Mouse (Mus musculus) stomach, embryonic 14.5 days (tissue): Measurements from ENCODE around the gene Dscam. TPM values are rescaled to one million over a fixed set of nuclear protein-coding genes. Genes with fewer than 3 reads are reported as not detected.

ENCODE experiments used
- ATAC-seq: fragments of 200-750 bp; cut with Nextera tagmentation; 2 replicates; pipeline ENCODE4 v1.8.0; 2017; ENCODE audit warnings: low read depth, moderate TSS enrichment; ENCODE audit not compliant: insufficient number of reproducible peaks, insufficient read depth, low FRiP score
- H3K27ac ChIP-seq: fragments of 300-500 bp; sonication (generic); 2 replicates; pipeline ENCODE4 v1.5.1; 2014; ENCODE audit warnings: mild to moderate bottlenecking, low read length, moderate library complexity, mixed read lengths
- H3K27me3 ChIP-seq: fragments of 300-500 bp; sonication (generic); 2 replicates; pipeline ENCODE4 v1.6.1; 2014; ENCODE audit warnings: low read length, control low read depth, mixed read lengths; ENCODE audit not compliant: control insufficient read depth, insufficient read depth
- H3K36me3 ChIP-seq: fragments of 300-500 bp; sonication (generic); 2 replicates; pipeline ENCODE4 v1.6.1; 2014; ENCODE audit warnings: mild to moderate bottlenecking, control low read depth, low read length, moderate library complexity, mixed read lengths; ENCODE audit not compliant: control insufficient read depth, insufficient read depth
- H3K4me1 ChIP-seq: fragments of 300-500 bp; sonication (generic); 2 replicates; pipeline ENCODE4 v1.6.1; 2014; ENCODE audit warnings: low read length, control low read depth, mixed read lengths; ENCODE audit not compliant: control insufficient read depth, insufficient read depth
- H3K4me2 ChIP-seq: fragments of 300-500 bp; sonication (generic); replicated peaks from 2 replicates; pipeline ENCODE4 v1.6.1; 2014; ENCODE audit warnings: low read depth, low read length, control low read depth
- H3K4me3 ChIP-seq: fragments of 300-500 bp; sonication (generic); 2 replicates; pipeline ENCODE4 v1.5.1; 2014; ENCODE audit warnings: low read depth, low read length, control low read depth
- H3K9ac ChIP-seq: fragments of 300-500 bp; sonication (generic); replicated peaks from 2 replicates; pipeline ENCODE4 v1.6.1; 2014; ENCODE audit warnings: low read depth, mild to moderate bottlenecking, control low read depth, low read length, moderate library complexity, mixed read lengths
- H3K9me3 ChIP-seq: fragments of 300-500 bp; sonication (generic); 2 replicates; pipeline ENCODE4 v1.6.1; 2016; ENCODE audit warnings: low read depth, low read length, control low read depth; ENCODE audit not compliant: control insufficient read depth
- WGBS: fragments of 180-500 bp; shearing (Covaris S2); extraction: QIAGEN DNeasy Blood & Tissue Kit; methylation state at CpG from one replicate; pipeline ENCODE4 v1.1.7; 2014; 5-methylcytosine and 5-hydroxymethylcytosine counted together
- polyA plus RNA-seq: library from polyadenylated mRNA; unstranded; fragments of >200 nt; fragmentation: Nextera tagmentation; extraction: Ambion mirVana; gene quantifications from 2 replicates; pipeline ENCODE4 v1.2.1, GENCODE M21; 2014

Dscam gene
- polyA plus RNA-seq, 1 experiment from 2014 or later: 0.30 TPM

GRCm38 (mm10) chr16:96754971-96755504, 415.5 kb downstream of the Dscam start:
- WGBS: 85% methylated on average over 6 of the region's 6 CpGs
- H3K27ac ChIP-seq: no peak overlapping the region
- no peak overlapping the region for H3K9ac ChIP-seq
- no peak overlapping the region for H3K4me3 ChIP-seq
- H3K4me1 ChIP-seq: no peaks in the 10 kb centered on the region
- H3K9me3 ChIP-seq: no peaks in the 10 kb centered on the region
- no peaks in the 10 kb centered on the region for H3K36me3 ChIP-seq
- no peak overlapping the region for H3K4me2 ChIP-seq
- H3K27me3 ChIP-seq: no peaks in the 10 kb centered on the region
- no peak for ATAC-seq

DNA sequence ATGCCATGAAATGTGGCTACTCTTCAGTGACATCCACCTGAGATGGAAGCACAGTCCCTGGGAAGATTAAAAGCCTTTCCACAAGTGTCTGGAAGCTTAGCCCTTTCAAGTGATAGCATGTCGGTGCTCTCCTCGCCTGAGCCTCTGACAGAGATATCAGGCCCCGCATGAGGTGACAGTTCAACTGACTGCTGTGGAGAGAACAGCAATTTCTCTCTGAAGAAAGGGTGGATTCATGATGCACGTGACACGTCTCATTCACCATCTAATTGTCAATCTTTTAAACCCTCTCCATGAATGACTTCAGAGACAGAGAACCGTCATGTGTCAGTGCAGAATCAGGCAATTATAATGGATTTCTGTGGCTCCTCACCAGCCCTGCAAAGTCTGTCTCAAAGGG, 416.2 kb downstream of the Dscam start:
- no peak overlapping the region for H3K4me3 ChIP-seq
- WGBS: 50% methylated on average over 6 of the region's 6 CpGs
- H3K36me3 ChIP-seq: no peaks in the 10 kb centered on the region
- no peak overlapping the region for H3K9ac ChIP-seq
- H3K4me2 ChIP-seq: no peak overlapping the region
- H3K9me3 ChIP-seq: no peaks in the 10 kb centered on the region
- H3K4me1 ChIP-seq: no peaks in the 10 kb centered on the region
- H3K27me3 ChIP-seq: no peaks in the 10 kb centered on the region
- no peak overlapping the region for H3K27ac ChIP-seq
- ATAC-seq: no peak

DNA sequence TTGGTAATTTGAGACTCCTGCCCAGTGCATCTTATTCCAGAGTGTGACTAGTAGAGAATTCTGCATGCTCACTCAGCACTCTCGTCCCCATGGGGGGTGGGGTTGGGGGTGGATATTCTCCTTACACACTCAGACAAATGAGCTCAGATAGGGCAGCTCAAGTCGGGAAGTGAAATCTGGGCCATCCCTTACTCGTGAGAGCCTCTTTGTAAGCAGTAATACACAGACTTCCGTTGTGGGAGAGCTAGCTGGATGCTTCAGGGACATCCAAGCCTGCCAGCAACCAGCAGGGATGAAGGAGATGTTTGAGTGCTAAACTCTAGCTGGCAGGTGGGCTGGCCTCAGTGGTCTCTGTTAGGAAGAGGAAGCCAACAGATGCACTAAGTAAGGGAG, 416.8 kb downstream of the Dscam start:
- Histone ChIP-seq H3K36me3 (no peaks in the 10 kb centered on the region), H3K4me1 (no peaks in the 10 kb centered on the region), H3K27me3 (no peaks in the 10 kb centered on the region), H3K9ac (no peak overlapping the region), H3K27ac (no peak overlapping the region), H3K4me2 (no peak overlapping the region), H3K9me3 (no peaks in the 10 kb centered on the region), H3K4me3 (no peak overlapping the region)
- no peak for ATAC-seq
- 26% methylated on average over 4 of the region's 4 CpGs for WGBS

DNA sequence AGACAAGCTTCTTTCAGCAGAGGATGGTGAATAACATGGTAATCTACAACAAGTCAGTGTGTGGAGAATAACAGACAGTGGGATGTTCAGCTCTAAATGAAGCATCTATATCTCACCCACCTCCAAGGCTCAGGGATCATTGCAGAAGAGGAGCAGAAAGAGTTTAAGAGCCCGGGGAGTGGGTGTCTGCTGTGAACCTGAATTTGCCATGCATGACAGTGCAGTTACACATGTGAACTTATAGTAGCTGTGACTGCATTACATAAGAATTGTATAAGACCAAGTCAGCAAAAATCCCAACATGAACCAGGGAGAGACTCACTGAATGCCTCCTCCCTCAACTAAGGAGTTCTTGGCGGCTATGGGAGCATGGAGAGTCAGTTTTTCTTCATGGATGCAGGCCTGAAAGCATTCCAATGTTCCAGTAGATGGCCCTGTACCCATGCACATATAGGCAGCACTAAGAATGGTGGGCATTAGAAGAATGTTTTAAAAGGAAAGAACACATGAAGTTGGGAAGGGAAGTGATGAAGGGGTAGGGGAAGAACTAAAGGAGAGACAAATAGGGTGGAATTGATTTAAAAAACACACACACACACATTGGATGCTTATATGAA, 417.3 kb downstream of the Dscam start:
- Histone ChIP-seq H3K9me3 (no peaks in the 10 kb centered on the region), H3K27me3 (no peaks in the 10 kb centered on the region), H3K27ac (no peak overlapping the region), H3K4me1 (no peaks in the 10 kb centered on the region), H3K4me3 (no peak overlapping the region), H3K36me3 (no peaks in the 10 kb centered on the region), H3K4me2 (no peak overlapping the region), H3K9ac (no peak overlapping the region)
- no peak for ATAC-seq
- WGBS: 70% methylated on average over 2 of the region's 2 CpGs

DNA sequence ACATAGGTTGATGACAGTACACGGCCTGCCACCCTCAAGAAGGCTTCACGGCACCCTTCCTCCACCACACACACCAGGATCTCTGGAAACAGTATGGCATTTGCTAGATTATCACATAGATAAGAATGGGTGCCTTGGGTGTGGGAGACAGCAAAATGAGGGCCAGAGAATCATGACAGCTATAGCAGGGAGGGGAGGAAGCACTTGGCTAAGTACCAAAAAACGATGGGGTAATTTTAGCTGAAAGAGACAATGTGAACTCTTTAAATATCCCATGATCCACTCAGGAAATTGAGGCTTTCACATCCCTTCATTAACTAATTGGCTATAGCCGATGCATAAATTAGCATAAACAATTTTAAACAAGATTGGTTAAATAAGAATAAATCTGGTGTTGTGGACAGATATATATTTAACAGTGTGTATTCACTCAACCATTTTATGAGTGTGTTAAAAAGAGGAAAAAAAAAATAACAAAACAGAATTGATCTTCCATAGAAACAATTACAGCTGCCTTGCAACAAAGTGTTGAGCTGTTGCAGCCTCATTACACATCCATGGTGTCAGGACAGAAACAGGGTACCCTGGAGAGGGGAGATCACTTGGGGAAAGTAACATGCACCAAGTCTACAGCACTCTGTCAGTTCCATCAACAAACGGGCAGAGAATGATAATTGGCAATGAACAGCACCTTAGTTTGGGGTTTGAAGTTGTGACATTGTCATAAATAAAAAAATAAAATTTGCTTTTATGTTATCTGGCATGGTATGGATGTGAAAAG, 427.9 kb downstream of the Dscam start:
- no peak overlapping the region for H3K4me2 ChIP-seq
- WGBS: 84% methylated on average over 5 of the region's 5 CpGs
- H3K27ac ChIP-seq: no peak overlapping the region
- H3K4me1 ChIP-seq: no peaks in the 10 kb centered on the region
- no peaks in the 10 kb centered on the region for H3K27me3 ChIP-seq
- ATAC-seq: no peak
- no peak overlapping the region for H3K9ac ChIP-seq
- H3K9me3 ChIP-seq: no peaks in the 10 kb centered on the region
- H3K36me3 ChIP-seq: no peaks in the 10 kb centered on the region
- H3K4me3 ChIP-seq: no peak overlapping the region

GRCm38 (mm10) chr16:96741336-96741735, 429.2 kb downstream of the Dscam start:
- no peaks in the 10 kb centered on the region for H3K4me1 ChIP-seq
- H3K4me2 ChIP-seq: no peak overlapping the region
- H3K9ac ChIP-seq: no peak overlapping the region
- H3K27ac ChIP-seq: no peak overlapping the region
- H3K27me3 ChIP-seq: no peaks in the 10 kb centered on the region
- no peak overlapping the region for H3K4me3 ChIP-seq
- 89% methylated on average over 1 of the region's 1 CpGs for WGBS
- H3K9me3 ChIP-seq: no peaks in the 10 kb centered on the region
- H3K36me3 ChIP-seq: no peaks in the 10 kb centered on the region
- ATAC-seq: no peak

GRCm38 (mm10) chr16:96740073-96741055, 430.2 kb downstream of the Dscam start:
- H3K4me1 ChIP-seq: no peaks in the 10 kb centered on the region
- no peak overlapping the region for H3K4me2 ChIP-seq
- no peaks in the 10 kb centered on the region for H3K9me3 ChIP-seq
- no peak for ATAC-seq
- 81% methylated on average over 7 of the region's 7 CpGs for WGBS
- H3K27me3 ChIP-seq: no peaks in the 10 kb centered on the region
- no peak overlapping the region for H3K27ac ChIP-seq
- no peaks in the 10 kb centered on the region for H3K36me3 ChIP-seq
- H3K9ac ChIP-seq: no peak overlapping the region
- no peak overlapping the region for H3K4me3 ChIP-seq

DNA sequence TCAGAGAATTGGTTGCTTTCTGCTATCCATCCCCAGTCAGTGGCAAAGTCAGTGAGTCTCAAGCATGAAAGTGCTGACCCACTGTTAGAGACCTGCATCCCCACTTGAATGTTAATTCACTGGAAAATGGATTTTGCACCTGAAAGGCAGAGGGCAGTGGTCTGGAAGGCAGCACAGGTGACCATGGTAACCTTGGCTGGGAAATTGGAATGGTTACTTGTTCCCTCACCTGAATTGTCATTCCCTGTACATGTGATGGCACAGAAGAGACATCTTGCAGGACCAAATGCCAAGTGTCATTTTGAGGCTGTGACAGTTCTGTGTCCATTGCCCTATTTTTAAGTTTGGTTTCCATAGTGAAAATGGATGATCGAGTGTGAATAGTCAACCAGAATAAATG, 434.1 kb downstream of the Dscam start:
- H3K9ac ChIP-seq: no peak overlapping the region
- no peak for ATAC-seq
- H3K4me2 ChIP-seq: no peak overlapping the region
- 91% methylated on average over 1 of the region's 1 CpGs for WGBS
- H3K9me3 ChIP-seq: no peaks in the 10 kb centered on the region
- H3K4me1 ChIP-seq: no peaks in the 10 kb centered on the region
- H3K4me3 ChIP-seq: no peak overlapping the region
- no peaks in the 10 kb centered on the region for H3K36me3 ChIP-seq
- no peak overlapping the region for H3K27ac ChIP-seq
- no peaks in the 10 kb centered on the region for H3K27me3 ChIP-seq
